Mouse (Mus musculus) liver, embryonic 14.5 days (tissue): ENCODE measurements around the gene Fam198a. TPM values are rescaled to one million over a fixed set of nuclear protein-coding genes. Genes with fewer than 3 reads are reported as not detected.

ENCODE experiments used
- ATAC-seq: fragments of 200-750 bp; cut with Nextera tagmentation; 2 replicates; pipeline ENCODE4 v1.8.0; 2017; ENCODE audit warnings: moderate number of reproducible peaks, mild to moderate bottlenecking, moderate library complexity; ENCODE audit not compliant: insufficient read depth
- DNase-seq, 3 experiments: peaks; one replicate each; pipeline ENCODE4 v3.0.0-alpha.2; 2012 to 2013; ENCODE audit warnings: low read depth in 3 of 3, low spot score in 3 of 3
- H3K27ac ChIP-seq: fragments of 300-500 bp; sonication (generic); 2 replicates; pipeline ENCODE4 v1.5.1; 2014; ENCODE audit warnings: moderate library complexity, mild to moderate bottlenecking, control low read depth, inconsistent platforms
- H3K27me3 ChIP-seq: fragments of 300-500 bp; sonication (generic); 2 replicates; pipeline ENCODE4 v1.6.1; 2014; ENCODE audit warnings: mild to moderate bottlenecking, low read length, moderate library complexity; ENCODE audit not compliant: control insufficient read depth, insufficient read depth
- H3K36me3 ChIP-seq: fragments of 300-500 bp; sonication (generic); replicated peaks from 2 replicates; pipeline ENCODE4 v1.6.1; 2014; ENCODE audit warnings: low read depth; ENCODE audit not compliant: control insufficient read depth, insufficient read depth
- H3K4me1 ChIP-seq, 2 experiments: fragments of 200-500 bp in 1 of 2; fragments of 300-500 bp in 1 of 2; sonication (generic) in 1 of 2; replicated peaks; 2 replicates each; pipeline ENCODE4 v1.6.1; 2012 to 2014; ENCODE audit warnings: antibody characterized with exemption in 1 of 2, inconsistent platforms in 1 of 2, low read length in 1 of 2; ENCODE audit not compliant: control insufficient read depth in 2 of 2, insufficient read depth in 2 of 2
- H3K4me2 ChIP-seq: fragments of 300-500 bp; sonication (generic); 2 replicates; pipeline ENCODE4 v1.6.1; 2014; ENCODE audit warnings: low read depth, mild to moderate bottlenecking, control low read depth, moderate library complexity
- H3K4me3 ChIP-seq, 2 experiments: fragments of 200-500 bp in 1 of 2; fragments of 300-500 bp in 1 of 2; sonication (generic) in 1 of 2; 2 replicates each; pipeline ENCODE4 v1.5.1; 2012 to 2014; ENCODE audit warnings: low read depth in 2 of 2, low read length in 2 of 2, mild to moderate bottlenecking in 2 of 2, control low read depth in 1 of 2, inconsistent platforms in 1 of 2, moderate library complexity in 1 of 2; ENCODE audit not compliant: insufficient read depth in 1 of 2
- H3K9ac ChIP-seq: fragments of 300-500 bp; sonication (generic); replicated peaks from 2 replicates; pipeline ENCODE4 v1.6.1; 2014; ENCODE audit warnings: mild to moderate bottlenecking, control low read depth, moderate library complexity
- H3K9me3 ChIP-seq: fragments of 300-500 bp; sonication (generic); 2 replicates; pipeline ENCODE4 v1.6.1; 2016; ENCODE audit warnings: low read length, mixed read lengths; ENCODE audit not compliant: control insufficient read depth
- CTCF ChIP-seq: IDR thresholded peaks from 2 replicates; pipeline ENCODE4 v1.5.1; 2016; ENCODE audit warnings: antibody characterized with exemption, low read depth, control low read depth
- EP300 ChIP-seq: IDR thresholded peaks from 2 replicates; pipeline ENCODE4 v1.6.1; 2016; ENCODE audit warnings: antibody characterized with exemption, low read depth
- WGBS: fragments of 180-500 bp; shearing (Covaris S2); extraction: QIAGEN DNeasy Blood & Tissue Kit; methylation state at CpG from one replicate; pipeline ENCODE4 v1.1.7; 2014; ENCODE audit not compliant: insufficient replicate concordance; 5-methylcytosine and 5-hydroxymethylcytosine counted together
- polyA plus RNA-seq, 2 experiments: library from polyadenylated mRNA; depleted of rRNA in 1 of 2; stranded (reverse) in 1 of 2; unstranded in 1 of 2; fragments of >200 nt; fragmentation: Nextera tagmentation in 1 of 2; extraction: Ambion mirVana in 1 of 2; gene quantifications; 2 replicates each; pipeline versions ENCODE4 v1.2.1 to v1.2.3; 2012 to 2014

The Fam198a gene
- polyA plus RNA-seq, 2 experiments = 0.08 to 0.10 TPM

GRCm38 (mm10) chr9:122027081-122027913 is 76.5 kb downstream of the Fam198a start:
- no peak for TF ChIP-seq CTCF
- TF ChIP-seq EP300 = no peak
- Histone ChIP-seq H3K27me3 (no peaks in the 10 kb centered on the region), H3K27ac (no peak overlapping the region), H3K4me1 (peaks cover 0 to 9% of the 10 kb centered on the region in 2 experiments; a peak in 1 of 4 replicates), H3K4me2 (no peak overlapping the region), H3K9ac (no peak overlapping the region), H3K9me3 (no peaks in the 10 kb centered on the region), H3K36me3 (no peaks in the 10 kb centered on the region), H3K4me3 (no peak overlapping the region)
- DNase-seq (no peak), ATAC-seq (no peak)
- 51% methylated on average over 6 of the region's 6 CpGs for WGBS

GRCm38 (mm10) chr9:122027914-122028745 is 77.3 kb downstream of the Fam198a start:
- Histone ChIP-seq H3K27me3 (no peaks in the 10 kb centered on the region), H3K36me3 (no peaks in the 10 kb centered on the region), H3K9ac (no peak overlapping the region), H3K27ac (no peak overlapping the region), H3K9me3 (no peaks in the 10 kb centered on the region), H3K4me1 (peaks cover 0 to 9% of the 10 kb centered on the region in 2 experiments; a peak in 1 of 4 replicates), H3K4me2 (no peak overlapping the region), H3K4me3 (no peak overlapping the region)
- peak; percentile 41; the same call in 1 of the 2 replicates for ATAC-seq
- 31% methylated on average over 11 of the region's 11 CpGs for WGBS
- no peak for DNase-seq
- TF ChIP-seq CTCF = no peak
- TF ChIP-seq EP300 = no peak

- ATAC-seq (no peak), DNase-seq (no peak)
- Histone ChIP-seq H3K36me3 (no peaks in the 10 kb centered on the region), H3K27me3 (no peaks in the 10 kb centered on the region), H3K4me1 (peaks cover 0 to 9% of the 10 kb centered on the region in 2 experiments; a peak in 1 of 4 replicates), H3K9ac (no peak overlapping the region), H3K4me2 (no peak overlapping the region), H3K27ac (no peak overlapping the region), H3K4me3 (no peak overlapping the region), H3K9me3 (no peaks in the 10 kb centered on the region)
- TF ChIP-seq CTCF (no peak), EP300 (no peak)
- WGBS = 60% methylated on average over 7 of the region's 7 CpGs
These were observed 79.0 kb downstream of the Fam198a start for GRCm38 (mm10) chr9:122029765-122030164.

Other genes with a start within 250 kb of the Fam198a start
- 1.6 and 1.8 TPM in 2 replicates for gene Sec22c, start 245.5 kb upstream of the Fam198a start, polyA plus RNA-seq (2012; rRNA removed)
- 2.2 and 2.9 TPM in 2 replicates for gene Sec22c, start 245.5 kb upstream of the Fam198a start, polyA plus RNA-seq (2014; fragmentation: Nextera tagmentation; extraction: Ambion mirVana)
- 23.4 and 24.8 TPM in 2 replicates for gene Ss18l2, start 240.7 kb upstream of the Fam198a start, polyA plus RNA-seq (2012; rRNA removed)
- gene Ss18l2, start 240.7 kb upstream of the Fam198a start, polyA plus RNA-seq (2014; fragmentation: Nextera tagmentation; extraction: Ambion mirVana) = 76.8 and 83.3 TPM in 2 replicates
- 29.5 and 41.5 TPM in 2 replicates for gene Nktr, start 231.8 kb upstream of the Fam198a start, polyA plus RNA-seq (2012; rRNA removed)
- gene Nktr, start 231.8 kb upstream of the Fam198a start, polyA plus RNA-seq (2014; fragmentation: Nextera tagmentation; extraction: Ambion mirVana) = 18.5 and 24.0 TPM in 2 replicates
- 1.8 and 2.3 TPM in 2 replicates for gene Zfp651, start 191.7 kb upstream of the Fam198a start, polyA plus RNA-seq (2012; rRNA removed)
- gene Zfp651, start 191.7 kb upstream of the Fam198a start, polyA plus RNA-seq (2014; fragmentation: Nextera tagmentation; extraction: Ambion mirVana) = 0.52 and 0.75 TPM in 2 replicates
- 0.04 TPM in 1 of 2 replicates, not detected in the other for gene Klhl40, start 173.4 kb upstream of the Fam198a start, polyA plus RNA-seq (2012; rRNA removed)
- gene Klhl40, start 173.4 kb upstream of the Fam198a start, polyA plus RNA-seq (2014; fragmentation: Nextera tagmentation; extraction: Ambion mirVana) = 0.05 TPM in 1 of 2 replicates, not detected in the other
- gene Hhatl, start 158.5 kb upstream of the Fam198a start, polyA plus RNA-seq (2012; rRNA removed) = 0.05 TPM in 1 of 2 replicates, not detected in the other
- not detected in 2 replicates for gene Hhatl, start 158.5 kb upstream of the Fam198a start, polyA plus RNA-seq (2014; fragmentation: Nextera tagmentation; extraction: Ambion mirVana)
- gene Ccdc13, start 111.5 kb upstream of the Fam198a start, polyA plus RNA-seq (2012; rRNA removed) = not detected in 2 replicates
- gene Ccdc13, start 111.5 kb upstream of the Fam198a start, polyA plus RNA-seq (2014; fragmentation: Nextera tagmentation; extraction: Ambion mirVana) = not detected in 2 replicates
- gene Higd1a, start 92.6 kb upstream of the Fam198a start, polyA plus RNA-seq (2012; rRNA removed) = 12.9 and 20.8 TPM in 2 replicates
- gene Higd1a, start 92.6 kb upstream of the Fam198a start, polyA plus RNA-seq (2014; fragmentation: Nextera tagmentation; extraction: Ambion mirVana) = 97.4 and 119 TPM in 2 replicates
- 0.07 and 0.08 TPM in 2 replicates for gene Ackr2, start 52.6 kb upstream of the Fam198a start, polyA plus RNA-seq (2012; rRNA removed)
- 0.20 and 0.37 TPM in 2 replicates for gene Ackr2, start 52.6 kb upstream of the Fam198a start, polyA plus RNA-seq (2014; fragmentation: Nextera tagmentation; extraction: Ambion mirVana)
- 0.67 and 0.74 TPM in 2 replicates for gene Cyp8b1, start 34.7 kb upstream of the Fam198a start, polyA plus RNA-seq (2012; rRNA removed)
- gene Cyp8b1, start 34.7 kb upstream of the Fam198a start, polyA plus RNA-seq (2014; fragmentation: Nextera tagmentation; extraction: Ambion mirVana) = 1.5 and 1.8 TPM in 2 replicates
- 1.9 and 2.0 TPM in 2 replicates for gene Pomgnt2, start 46.1 kb downstream of the Fam198a start, polyA plus RNA-seq (2012; rRNA removed)
- 1.7 and 2.2 TPM in 2 replicates for gene Pomgnt2, start 46.1 kb downstream of the Fam198a start, polyA plus RNA-seq (2014; fragmentation: Nextera tagmentation; extraction: Ambion mirVana)
- 9.9 and 12.9 TPM in 2 replicates for gene Snrk, start 166.3 kb downstream of the Fam198a start, polyA plus RNA-seq (2012; rRNA removed)
- gene Snrk, start 166.3 kb downstream of the Fam198a start, polyA plus RNA-seq (2014; fragmentation: Nextera tagmentation; extraction: Ambion mirVana) = 10.4 and 12.3 TPM in 2 replicates